Mouse (Mus musculus) central nervous system, embryonic 14 days (tissue): Measurements from ENCODE around the gene Tmem202. TPM values are rescaled to one million over a fixed set of nuclear protein-coding genes. Genes with fewer than 3 reads are reported as not detected.

Experiments
- polyA plus RNA-seq: library from polyadenylated mRNA; depleted of rRNA; stranded (reverse); fragments of >200 nt; gene quantifications from 2 replicates; pipeline ENCODE4 v1.2.3, GENCODE M21; 2012; rRNA removed

Gene Tmem202
- polyA plus RNA-seq, result 0.30 and 0.44 TPM in 2 replicates

GRCm38 (mm10) chr9:59539441-59540137, at the start of gene Tmem202, which contains the start of gene Hexa:
Tmem202 (minus strand) TSS chr9:59539847.
Hexa (plus strand) TSS chr9:59539540.

GRCm38 (mm10) chr9:59577844-59578504, 38.3 kb upstream of the Tmem202 start, which contains the start of gene Celf6:
Celf6 (plus strand) TSS chr9:59577917.

GRCm38 (mm10) chr9:59486549-59487065, 53.0 kb downstream of the Tmem202 start, which contains the start of gene Arih1:
Arih1 (minus strand) TSS chr9:59486618.

Other genes with a start within 250 kb of the Tmem202 start
- gene Adpgk, start 248.3 kb downstream of the Tmem202 start, polyA plus RNA-seq, result 17.5 and 23.4 TPM in 2 replicates
- 22.3 and 24.4 TPM in 2 replicates for gene Bbs4, start 186.3 kb downstream of the Tmem202 start, polyA plus RNA-seq
- 58.2 and 63.4 TPM in 2 replicates for gene Arih1, start 53.2 kb downstream of the Tmem202 start, polyA plus RNA-seq
- gene Hexa, start 307 bp downstream of the Tmem202 start, polyA plus RNA-seq, result 43.7 and 51.0 TPM in 2 replicates
- gene Celf6, start 38.1 kb upstream of the Tmem202 start, polyA plus RNA-seq, result 18.2 and 20.7 TPM in 2 replicates
- 205 and 235 TPM in 2 replicates for gene Parp6, start 77.4 kb upstream of the Tmem202 start, polyA plus RNA-seq
- gene Pkm, start 116.5 kb upstream of the Tmem202 start, polyA plus RNA-seq, result 1,122 and 1,323 TPM in 2 replicates
- gene Gramd2, start 140.3 kb upstream of the Tmem202 start, polyA plus RNA-seq, result 6.5 and 8.2 TPM in 2 replicates
- 5.5 and 6.3 TPM in 2 replicates for gene Senp8, start 210.9 kb upstream of the Tmem202 start, polyA plus RNA-seq
- 19.1 and 20.6 TPM in 2 replicates for gene Myo9a, start 211.0 kb upstream of the Tmem202 start, polyA plus RNA-seq